ENCODE assay signal across 21 mouse cellular contexts in the genomic region with DNA sequence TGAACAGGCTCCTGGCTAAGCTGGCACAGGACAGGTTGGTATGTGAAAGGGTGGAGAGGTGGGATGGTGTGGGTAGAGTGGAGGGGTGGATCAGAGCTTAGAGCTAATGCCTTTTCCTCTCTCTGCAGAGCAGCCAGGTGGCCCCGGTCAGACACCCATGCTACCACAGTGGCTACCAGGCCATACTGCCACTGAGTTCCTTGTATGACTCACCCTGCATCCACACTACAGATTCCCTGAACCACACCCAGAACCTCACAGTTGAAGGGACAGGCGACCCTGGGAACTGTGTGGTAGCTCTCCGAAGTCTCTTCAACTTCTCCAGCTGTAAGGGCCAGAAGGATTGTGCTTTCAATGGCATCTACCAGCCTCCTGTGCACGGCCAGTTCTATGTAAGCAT. TPM values are rescaled to one million over a fixed set of nuclear protein-coding genes. Genes with fewer than 3 reads are reported as not detected.
"Had no signal": no experiment of that assay in that cellular context is flagged by ENCODE, and none has a peak within 500 bp of the region (broad histone marks: within the 10 kb centered on the region; RNA-seq: fewer than 3 reads in every experiment).

No protein-coding gene starts in this region.

- DNase-seq: kidney, adult 18-20 months; kidney, adult 9 months; kidney, postnatal 14 days; kidney, postnatal 4 days; liver; lung, adult 2 months; lung, postnatal 36 days; retina, postnatal 1 day; right cerebral cortex, postnatal 25 days; thymus, adult 2 months; thymus, postnatal 14 days had no signal

- ATAC-seq: liver, embryonic 12.5 days; midbrain, embryonic 13.5 days; midbrain, embryonic 16.5 days had no signal

- H3K4me2 ChIP-seq: limb, embryonic 13.5 days; liver, embryonic 12.5 days; liver, embryonic 15.5 days; midbrain, embryonic 13.5 days; neural tube, embryonic 13.5 days had no signal

- H3K27ac ChIP-seq: limb, embryonic 10.5 days; limb, embryonic 13.5 days; liver, embryonic 12.5 days; liver, embryonic 15.5 days; midbrain, embryonic 10.5 days; midbrain, embryonic 13.5 days; neural tube, embryonic 13.5 days had no signal

- H3K36me3 ChIP-seq: limb, embryonic 10.5 days; limb, embryonic 13.5 days; liver, embryonic 12.5 days; liver, embryonic 15.5 days; midbrain, embryonic 10.5 days; midbrain, embryonic 13.5 days; neural tube, embryonic 13.5 days had no signal

- H3K9me3 ChIP-seq: limb, embryonic 10.5 days; limb, embryonic 13.5 days; liver, embryonic 12.5 days; liver, embryonic 15.5 days; megakaryocyte, embryonic 14.5 days; midbrain, embryonic 10.5 days; midbrain, embryonic 13.5 days; neural tube, embryonic 13.5 days had no signal

- H3K9ac ChIP-seq: limb, embryonic 13.5 days; liver, embryonic 12.5 days; liver, embryonic 15.5 days; midbrain, embryonic 13.5 days; neural tube, embryonic 13.5 days had no signal

- H3K4me3 ChIP-seq: limb, embryonic 10.5 days; limb, embryonic 13.5 days; liver, embryonic 12.5 days; liver, embryonic 15.5 days; megakaryocyte, embryonic 14.5 days; midbrain, embryonic 10.5 days; midbrain, embryonic 13.5 days; myocyte; neural tube, embryonic 13.5 days had no signal

- H3K27me3 ChIP-seq: limb, embryonic 13.5 days; liver, embryonic 15.5 days; midbrain, embryonic 13.5 days; neural tube, embryonic 13.5 days had no signal

- H3K4me1 ChIP-seq: limb, embryonic 10.5 days; limb, embryonic 13.5 days; liver, embryonic 12.5 days; midbrain, embryonic 10.5 days; midbrain, embryonic 13.5 days; neural tube, embryonic 13.5 days had no signal

RNA-seq across cellular contexts. Expression of gene Entpd8, which starts 3.6 kb away (rescaled TPM):
- polyA plus RNA-seq: limb, embryonic 10.5 days; limb, embryonic 13.5 days; midbrain, embryonic 10.5 days; midbrain, embryonic 13.5 days; midbrain, embryonic 16.5 days; myocyte; neural tube, embryonic 13.5 days had no signal

RNA-seq across cellular contexts. Expression of gene Noxa1, which starts 11.3 kb away (rescaled TPM):
- polyA plus RNA-seq: midbrain, embryonic 10.5 days; midbrain, embryonic 16.5 days; myocyte; neural tube, embryonic 13.5 days had no signal
